Mouse (Mus musculus) midbrain, postnatal 0 days (tissue): ENCODE results near the gene Nudt15. TPM values are rescaled to one million over a fixed set of nuclear protein-coding genes. Genes with fewer than 3 reads are reported as not detected.

Source experiments
- ATAC-seq: fragments of 200-750 bp; cut with Nextera tagmentation; 2 replicates; pipeline ENCODE4 v1.8.0; 2017; ENCODE audit warnings: moderate number of reproducible peaks, mild to moderate bottlenecking, moderate TSS enrichment, moderate library complexity; ENCODE audit not compliant: low FRiP score
- DNase-seq: peaks from one replicate; pipeline ENCODE4 v3.0.0-alpha.2; 2015; ENCODE audit warnings: low spot score
- H3K27ac ChIP-seq: fragments of 300-500 bp; sonication (generic); 2 replicates; pipeline ENCODE4 v1.5.1; 2014; ENCODE audit warnings: low read depth, mild to moderate bottlenecking, low read length, mixed read lengths
- H3K27me3 ChIP-seq: fragments of 300-500 bp; sonication (generic); 2 replicates; pipeline ENCODE4 v1.6.1; 2014; ENCODE audit warnings: low read length, control low read depth, mixed read lengths; ENCODE audit not compliant: insufficient read depth
- H3K36me3 ChIP-seq: fragments of 300-500 bp; sonication (generic); 2 replicates; pipeline ENCODE4 v1.6.1; 2014; ENCODE audit warnings: low read length, control low read depth, mixed read lengths; ENCODE audit not compliant: insufficient read depth
- H3K4me1 ChIP-seq: fragments of 300-500 bp; sonication (generic); 2 replicates; pipeline ENCODE4 v1.6.1; 2014; ENCODE audit warnings: mild to moderate bottlenecking, control low read depth, antibody characterized with exemption, low read length, mixed read lengths; ENCODE audit not compliant: insufficient read depth
- H3K4me2 ChIP-seq: fragments of 300-500 bp; sonication (generic); 2 replicates; pipeline ENCODE4 v1.6.1; 2014; ENCODE audit warnings: low read depth, mild to moderate bottlenecking, low read length, mixed read lengths; ENCODE audit not compliant: poor library complexity, severe bottlenecking
- H3K4me3 ChIP-seq: fragments of 300-500 bp; sonication (generic); 2 replicates; pipeline ENCODE4 v1.5.1; 2014; ENCODE audit warnings: low read depth, mild to moderate bottlenecking, low read length, moderate library complexity
- H3K9ac ChIP-seq: fragments of 300-500 bp; sonication (generic); replicated peaks from 2 replicates; pipeline ENCODE4 v1.6.1; 2014; ENCODE audit warnings: mild to moderate bottlenecking, low read length, moderate library complexity, mixed read lengths; ENCODE audit not compliant: poor library complexity, severe bottlenecking
- H3K9me3 ChIP-seq: fragments of 300-500 bp; sonication (generic); 2 replicates; pipeline ENCODE4 v1.6.1; 2016; ENCODE audit warnings: low read length, control low read depth
- CTCF ChIP-seq: IDR thresholded peaks from 2 replicates; pipeline ENCODE4 v1.5.1; 2016; ENCODE audit warnings: antibody characterized with exemption, mild to moderate bottlenecking
- WGBS: fragments of 180-500 bp; shearing (Covaris S2); extraction: QIAGEN DNeasy Blood & Tissue Kit; methylation state at CpG from one replicate; pipeline ENCODE4 v1.1.7; 2014; 5-methylcytosine and 5-hydroxymethylcytosine counted together
- polyA plus RNA-seq: library from polyadenylated mRNA; unstranded; fragments of >200 nt; fragmentation: Nextera tagmentation; extraction: Ambion mirVana; gene quantifications from 2 replicates; pipeline ENCODE4 v1.2.1, GENCODE M21; 2015
- total RNA-seq: library from RNA; depleted of rRNA; stranded (reverse); fragments of >200 nt; gene quantifications from 2 replicates; pipeline ENCODE4 v1.2.3, GENCODE M21; 2014

The Nudt15 gene
- total and polyA plus RNA-seq, 2 experiments from 2014 or later = 8.9 to 10.9 TPM

GRCm38 (mm10) chr14:73524136-73524535 is 23.9 kb downstream of the Nudt15 start:
- Histone ChIP-seq H3K36me3 (no peaks in the 10 kb centered on the region), H3K4me3 (no peak overlapping the region), H3K9ac (no peak overlapping the region), H3K27me3 (no peaks in the 10 kb centered on the region), H3K27ac (no peak overlapping the region), H3K4me2 (no peak overlapping the region), H3K4me1 (no peaks in the 10 kb centered on the region), H3K9me3 (no peaks in the 10 kb centered on the region)
- WGBS = 74% methylated on average over 3 of the region's 3 CpGs
- DNase-seq (no peak), ATAC-seq (no peak)
- no peak for TF ChIP-seq CTCF

GRCm38 (mm10) chr14:73509765-73510423 is 38.1 kb downstream of the Nudt15 start, which contains the start of gene Med4:
Gene Med4 (plus strand): TSS chr14:73510025.
- H3K9ac ChIP-seq = peak within 1 kb of the TSS; percentile 80
- H3K36me3 ChIP-seq = no peaks in the 10 kb centered on the region; the same call in 1 of the 2 replicates
- under 1% methylated on average over 41 of the region's 41 CpGs for WGBS
- peak within 1 kb of the TSS; percentile 90 for H3K4me2 ChIP-seq
- no peak within 1 kb of the TSS for H3K27ac ChIP-seq
- peak; percentile 100 for TF ChIP-seq CTCF
- H3K27me3 ChIP-seq = no peaks in the 10 kb centered on the region
- DNase-seq = peak; percentile 96
- no peaks in the 10 kb centered on the region for H3K9me3 ChIP-seq
- ATAC-seq = peak; percentile 95
- peaks cover 7% of the 10 kb centered on the region; the same call in 1 of the 2 replicates for H3K4me1 ChIP-seq
- H3K4me3 ChIP-seq = peak within 1 kb of the TSS; percentile 92

GRCm38 (mm10) chr14:73508630-73509395 is 39.2 kb downstream of the Nudt15 start:
- TF ChIP-seq CTCF = no peak
- 95% methylated on average over 6 of the region's 6 CpGs for WGBS
- H3K27ac ChIP-seq = no peak overlapping the region
- no peaks in the 10 kb centered on the region for H3K27me3 ChIP-seq
- no peaks in the 10 kb centered on the region for H3K9me3 ChIP-seq
- DNase-seq = no peak
- H3K4me2 ChIP-seq = no peak overlapping the region
- ATAC-seq = no peak
- H3K9ac ChIP-seq = no peak overlapping the region
- no peak overlapping the region for H3K4me3 ChIP-seq
- no peaks in the 10 kb centered on the region for H3K36me3 ChIP-seq
- peaks cover 7% of the 10 kb centered on the region; the same call in 1 of the 2 replicates for H3K4me1 ChIP-seq

GRCm38 (mm10) chr14:73507702-73508376 is 40.2 kb downstream of the Nudt15 start:
- H3K4me2 ChIP-seq = no peak overlapping the region
- H3K27me3 ChIP-seq = no peaks in the 10 kb centered on the region
- no peak overlapping the region for H3K27ac ChIP-seq
- no peak for TF ChIP-seq CTCF
- no peaks in the 10 kb centered on the region for H3K36me3 ChIP-seq
- DNase-seq (no peak), ATAC-seq (no peak)
- peaks cover 8% of the 10 kb centered on the region; the same call in 1 of the 2 replicates for H3K4me1 ChIP-seq
- 78% methylated on average over 11 of the region's 11 CpGs for whole genome bisulfite sequencing
- H3K4me3 ChIP-seq = no peak overlapping the region
- H3K9me3 ChIP-seq = no peaks in the 10 kb centered on the region
- H3K9ac ChIP-seq = no peak overlapping the region

- ATAC-seq = no peak
These were observed 40.8 kb downstream of the Nudt15 start for GRCm38 (mm10) chr14:73507200-73507599.

More at GRCm38 (mm10) chr14:73507200-73507599, 40.8 kb downstream of the Nudt15 start:
- 91% methylated on average over 15 of the region's 15 CpGs for WGBS
- H3K4me1 ChIP-seq = peaks cover 9% of the 10 kb centered on the region; the same call in 1 of the 2 replicates
- no peak for TF ChIP-seq CTCF
- no peak overlapping the region for H3K4me2 ChIP-seq
- DNase-seq = no peak
- H3K4me3 ChIP-seq = no peak overlapping the region
- H3K27me3 ChIP-seq = no peaks in the 10 kb centered on the region
- no peaks in the 10 kb centered on the region for H3K36me3 ChIP-seq
- no peaks in the 10 kb centered on the region for H3K9me3 ChIP-seq
- H3K9ac ChIP-seq = no peak overlapping the region
- H3K27ac ChIP-seq = no peak overlapping the region
